In the genomic region with DNA sequence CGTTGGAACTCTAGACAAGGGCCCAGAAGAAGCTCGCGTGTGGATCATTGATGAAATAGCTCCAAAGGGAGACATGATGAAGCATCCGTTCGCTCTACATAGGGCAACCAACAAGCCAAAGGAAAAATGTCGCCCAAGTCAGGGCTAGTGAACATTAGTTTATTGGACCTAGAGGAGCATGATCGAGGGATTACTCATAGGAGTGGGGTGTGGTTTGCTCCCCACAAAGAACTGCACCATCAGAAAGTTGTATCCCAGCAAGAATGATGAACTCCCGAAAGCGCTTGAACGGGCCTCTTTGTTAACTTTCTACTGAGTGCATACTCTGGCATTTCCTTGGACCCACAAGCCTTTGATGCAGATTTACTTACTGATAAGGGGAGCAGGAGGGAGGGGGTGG, we compare ENCODE assay signal across 26 mouse cellular contexts.
"Had no signal": no experiment of that assay in that cellular context is flagged by ENCODE, and none has a peak within 500 bp of the region (broad histone marks: within the 10 kb centered on the region; RNA-seq: fewer than 3 reads in every experiment).

No protein-coding gene starts in this region.

- H3K9me3 ChIP-seq: heart, embryonic 10.5 days; heart, embryonic 12.5 days; hindbrain, embryonic 10.5 days; hindbrain, embryonic 12.5 days; intestine, embryonic 15.5 days; limb, embryonic 13.5 days; limb, embryonic 15.5 days; liver, embryonic 12.5 days had no signal

- H3K9ac ChIP-seq: heart, embryonic 12.5 days; hindbrain, embryonic 12.5 days; hindbrain, embryonic 14.5 days; intestine, embryonic 15.5 days; limb, embryonic 13.5 days; limb, embryonic 15.5 days; liver, embryonic 12.5 days; liver, embryonic 14.5 days had no signal

- H3K27me3 ChIP-seq: hindbrain, embryonic 12.5 days; intestine, embryonic 15.5 days; limb, embryonic 13.5 days; limb, embryonic 15.5 days; liver, embryonic 12.5 days had no signal

- ATAC-seq: inflammation-experienced regulatory T-cells, adult 6 months; intestine, embryonic 15.5 days; intestine, postnatal 0 days; liver, embryonic 12.5 days had no signal

- H3K4me2 ChIP-seq: heart, embryonic 12.5 days; hindbrain, embryonic 12.5 days; hindbrain, embryonic 14.5 days; intestine, embryonic 15.5 days; limb, embryonic 13.5 days; limb, embryonic 15.5 days; liver, embryonic 12.5 days had no signal

- H3K27ac ChIP-seq: gastrocnemius, adult 2 months; heart, embryonic 10.5 days; hindbrain, embryonic 10.5 days; hindbrain, embryonic 12.5 days; intestine, embryonic 15.5 days; layer of hippocampus, adult 2 months; left cerebral cortex, adult 2 months; limb, embryonic 13.5 days; limb, embryonic 15.5 days; liver, embryonic 12.5 days; liver, embryonic 14.5 days had no signal

- DNase-seq: gastrocnemius, adult 2 months; gastrocnemius, postnatal 10 days; gastrocnemius, postnatal 25 days; heart, adult 18-20 months; heart, postnatal 10 days; heart, postnatal 4 days; kidney, adult 18-20 months; kidney, adult 8-10 months; kidney, postnatal 10 days; kidney, postnatal 25 days; kidney, postnatal 4 days; left cerebral cortex, postnatal 4 days had no signal

- H3K36me3 ChIP-seq: heart, embryonic 10.5 days; heart, embryonic 12.5 days; hindbrain, embryonic 10.5 days; hindbrain, embryonic 12.5 days; intestine, embryonic 15.5 days; limb, embryonic 13.5 days; limb, embryonic 15.5 days; liver, embryonic 12.5 days had no signal

- H3K4me3 ChIP-seq: gastrocnemius, adult 2 months; heart, embryonic 10.5 days; heart, embryonic 12.5 days; hindbrain, embryonic 10.5 days; hindbrain, embryonic 12.5 days; intestine, embryonic 15.5 days; layer of hippocampus, adult 2 months; left cerebral cortex, adult 2 months; limb, embryonic 13.5 days; limb, embryonic 15.5 days; liver, embryonic 12.5 days had no signal

- H3K4me1 ChIP-seq: heart, embryonic 12.5 days; intestine, embryonic 15.5 days; liver, embryonic 12.5 days had no signal
